In the genomic region with DNA sequence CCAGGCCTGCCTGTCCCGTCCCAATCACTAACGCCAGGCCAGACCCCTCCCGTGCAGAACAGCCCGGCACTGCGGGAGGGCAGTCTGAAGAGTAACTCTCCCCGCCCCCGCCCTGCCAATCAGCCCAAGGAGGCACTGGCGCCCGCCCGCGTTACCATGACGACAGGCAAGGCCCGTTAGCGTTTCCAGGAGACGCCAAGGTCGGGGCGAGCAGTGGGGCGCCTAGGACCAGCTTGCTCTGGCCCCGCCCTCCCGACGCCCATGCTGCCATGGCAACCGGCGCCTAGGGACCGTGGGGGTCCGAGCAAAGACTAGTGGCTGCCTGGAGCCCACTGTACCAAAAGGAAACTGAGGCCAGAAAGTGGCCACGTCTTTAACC, we compare ENCODE assay signal across 8 mouse cellular contexts. TPM values are rescaled to one million over a fixed set of nuclear protein-coding genes. Genes with fewer than 3 reads are reported as not detected.
A peak's percentile ranks its signal among the peaks of the same experiment; 100 is the strongest.
DNase-seq lines count a peak whose midpoint lies in the region; ATAC-seq and TF ChIP-seq lines count a peak whose summit lies in the region.

No protein-coding gene starts in this region.

- peak overlapping the region; percentile 54 for H3K4me2 ChIP-seq in embryonic facial prominence, embryonic 11.5 days (ENCODE audit: low read depth, low read length)
- peak overlapping the region; percentile 65 for H3K4me2 ChIP-seq in heart, embryonic 13.5 days
- H3K4me2 ChIP-seq in kidney, embryonic 15.5 days = peak overlapping the region; percentile 55
- H3K4me2 ChIP-seq in liver, embryonic 12.5 days = peak overlapping the region; percentile 63
- peak overlapping the region; percentile 46 for H3K4me2 ChIP-seq in midbrain, postnatal 0 days (ENCODE audit: low read depth, low read length, poor library complexity, severe bottlenecking)
- H3K4me2 ChIP-seq in stomach, embryonic 16.5 days (ENCODE audit: low read depth, low read length) = peak overlapping the region; percentile 41

- under 1% methylated on average over 26 of the region's 26 CpGs for WGBS in embryonic facial prominence, embryonic 11.5 days
- 2% methylated on average over 26 of the region's 26 CpGs for WGBS in heart, embryonic 13.5 days
- 1% methylated on average over 26 of the region's 26 CpGs for WGBS in kidney, embryonic 15.5 days
- WGBS in liver, embryonic 12.5 days (ENCODE audit: insufficient replicate concordance) = 3% methylated on average over 26 of the region's 26 CpGs
- 1% methylated on average over 25 of the region's 26 CpGs for WGBS in midbrain, postnatal 0 days
- 2% methylated on average over 26 of the region's 26 CpGs for WGBS in stomach, embryonic 16.5 days

- H3K27me3 ChIP-seq in embryonic facial prominence, embryonic 11.5 days (ENCODE audit: control insufficient read depth, insufficient read depth, low read length) = no peaks in the 10 kb centered on the region
- H3K27me3 ChIP-seq in heart, embryonic 13.5 days (replicated peaks) = no peaks in the 10 kb centered on the region; the same call in 1 of the 2 replicates
- no peaks in the 10 kb centered on the region for H3K27me3 ChIP-seq in kidney, embryonic 15.5 days
- H3K27me3 ChIP-seq in liver, embryonic 12.5 days (replicated peaks) = no peaks in the 10 kb centered on the region
- no peaks in the 10 kb centered on the region for H3K27me3 ChIP-seq in midbrain, postnatal 0 days (ENCODE audit: insufficient read depth, low read length)
- no peaks in the 10 kb centered on the region for H3K27me3 ChIP-seq in stomach, embryonic 16.5 days (ENCODE audit: control insufficient read depth, insufficient read depth, low read length)

- peak overlapping the region; percentile 12; the same call in 1 of the 2 replicates for H3K4me3 ChIP-seq in embryonic facial prominence, embryonic 11.5 days (ENCODE audit: low read depth, low read length)
- H3K4me3 ChIP-seq in heart, embryonic 13.5 days = peak overlapping the region; percentile 30
- peak overlapping the region; percentile 18 for H3K4me3 ChIP-seq in kidney, embryonic 15.5 days (replicated peaks)
- peak overlapping the region; percentile 13; the same call in 1 of the 2 replicates for H3K4me3 ChIP-seq in liver, embryonic 12.5 days
- H3K4me3 ChIP-seq in midbrain, postnatal 0 days (ENCODE audit: low read depth, low read length) = peak overlapping the region; percentile 21
- 0 out of 2 replicates have a peak overlapping the region, but pooled peaks have one; percentile 7 for H3K4me3 ChIP-seq in stomach, embryonic 16.5 days (replicated peaks; ENCODE audit: low read length)

- TF ChIP-seq CTCF in midbrain, postnatal 0 days (IDR thresholded peaks at IDR 0.05) = no peak

- H3K4me1 ChIP-seq in embryonic facial prominence, embryonic 11.5 days (ENCODE audit: control insufficient read depth, insufficient read depth, low read length) = peaks cover 16% of the 10 kb centered on the region
- peaks cover 60% of the 10 kb centered on the region for H3K4me1 ChIP-seq in heart, embryonic 13.5 days
- H3K4me1 ChIP-seq in kidney, embryonic 15.5 days = peaks cover 78% of the 10 kb centered on the region
- H3K4me1 ChIP-seq in liver, embryonic 12.5 days = peaks cover 86% of the 10 kb centered on the region
- H3K4me1 ChIP-seq in midbrain, postnatal 0 days (ENCODE audit: insufficient read depth, low read length) = peaks cover 23% of the 10 kb centered on the region; the same call in 1 of the 2 replicates
- peaks cover 48% of the 10 kb centered on the region for H3K4me1 ChIP-seq in stomach, embryonic 16.5 days (ENCODE audit: control insufficient read depth, insufficient read depth, low read length)

- 0 out of 2 replicates have a peak overlapping the region, but pooled peaks have one; percentile 46 for H3K9ac ChIP-seq in embryonic facial prominence, embryonic 11.5 days (replicated peaks; ENCODE audit: low read length)
- H3K9ac ChIP-seq in heart, embryonic 13.5 days = peak overlapping the region; percentile 64
- H3K9ac ChIP-seq in kidney, embryonic 15.5 days = no peak overlapping the region
- H3K9ac ChIP-seq in liver, embryonic 12.5 days = peak overlapping the region; percentile 45; the same call in 1 of the 2 replicates
- H3K9ac ChIP-seq in midbrain, postnatal 0 days (replicated peaks; ENCODE audit: low read length, poor library complexity, severe bottlenecking) = 0 out of 2 replicates have a peak overlapping the region, but pooled peaks have one; percentile 25
- H3K9ac ChIP-seq in stomach, embryonic 16.5 days (ENCODE audit: low read length) = peak overlapping the region; percentile 28; the same call in 1 of the 2 replicates

- peak; percentile 85 for DNase-seq in CD4-positive helper T cell, adult 2 months (ENCODE audit: low read depth, low spot score)
- DNase-seq in adrenal gland, postnatal 14 days = peak; percentile 96
- peak; percentile 96 for DNase-seq in embryonic facial prominence, embryonic 11.5 days (ENCODE audit: low spot score)
- peak; percentile 94 for DNase-seq in midbrain, postnatal 0 days (ENCODE audit: low spot score)

- H3K36me3 ChIP-seq in embryonic facial prominence, embryonic 11.5 days (replicated peaks; ENCODE audit: control insufficient read depth, insufficient read depth, low read depth, low read length) = peaks cover 4% of the 10 kb centered on the region
- peaks cover 43% of the 10 kb centered on the region for H3K36me3 ChIP-seq in heart, embryonic 13.5 days
- H3K36me3 ChIP-seq in kidney, embryonic 15.5 days = peaks cover 36% of the 10 kb centered on the region
- peaks cover 73% of the 10 kb centered on the region for H3K36me3 ChIP-seq in liver, embryonic 12.5 days
- H3K36me3 ChIP-seq in midbrain, postnatal 0 days (ENCODE audit: insufficient read depth, low read length) = peaks cover 13% of the 10 kb centered on the region
- H3K36me3 ChIP-seq in stomach, embryonic 16.5 days (ENCODE audit: control insufficient read depth, insufficient read depth, low read length) = peaks cover 12% of the 10 kb centered on the region

- peak overlapping the region; percentile 65 for H3K27ac ChIP-seq in embryonic facial prominence, embryonic 11.5 days (replicated peaks; ENCODE audit: low read depth, low read length)
- peak overlapping the region; percentile 71 for H3K27ac ChIP-seq in heart, embryonic 13.5 days (replicated peaks)
- H3K27ac ChIP-seq in kidney, embryonic 15.5 days = peak overlapping the region; percentile 86
- H3K27ac ChIP-seq in liver, embryonic 12.5 days = peak overlapping the region; percentile 62
- peak overlapping the region; percentile 63 for H3K27ac ChIP-seq in midbrain, postnatal 0 days (ENCODE audit: low read depth, low read length)
- peak overlapping the region; percentile 51; the same call in 1 of the 2 replicates for H3K27ac ChIP-seq in stomach, embryonic 16.5 days (ENCODE audit: low read length)

- peak; percentile 21 for ATAC-seq in embryonic facial prominence, embryonic 11.5 days (replicated peaks; ENCODE audit: insufficient number of reproducible peaks, low FRiP score, low TSS enrichment, low read depth)
- no peak; the same call in 1 of the 2 replicates for ATAC-seq in heart, embryonic 13.5 days (ENCODE audit: extremely low read depth, insufficient number of reproducible peaks, low FRiP score, low TSS enrichment)
- peak; percentile 34 for ATAC-seq in kidney, embryonic 15.5 days (replicated peaks; ENCODE audit: low FRiP score)
- ATAC-seq in liver, embryonic 12.5 days = peak; percentile 78
- ATAC-seq in midbrain, postnatal 0 days (ENCODE audit: low FRiP score) = peak; percentile 44
- peak; percentile 16; the same call in 1 of the 2 replicates for ATAC-seq in stomach, embryonic 16.5 days (ENCODE audit: insufficient read depth, low FRiP score)

- no peaks in the 10 kb centered on the region for H3K9me3 ChIP-seq in embryonic facial prominence, embryonic 11.5 days (replicated peaks; ENCODE audit: control insufficient read depth, low read length)
- H3K9me3 ChIP-seq in heart, embryonic 13.5 days = no peaks in the 10 kb centered on the region
- no peaks in the 10 kb centered on the region for H3K9me3 ChIP-seq in kidney, embryonic 15.5 days (replicated peaks)
- no peaks in the 10 kb centered on the region for H3K9me3 ChIP-seq in liver, embryonic 12.5 days (replicated peaks)
- no peaks in the 10 kb centered on the region for H3K9me3 ChIP-seq in midbrain, postnatal 0 days (ENCODE audit: low read length)
- 0 out of 2 replicates have a peak, but pooled peaks cover 4% of the 10 kb centered on the region for H3K9me3 ChIP-seq in stomach, embryonic 16.5 days (replicated peaks; ENCODE audit: control insufficient read depth, low read length)

RNA-seq across cellular contexts. Expression of gene Isyna1, which starts 7.1 kb away (rescaled TPM):
- 77.2 and 84.7 TPM in 2 replicates for total RNA-seq in adrenal gland, postnatal 14 days (2021)
- 79.0 and 87.9 TPM in 2 replicates for polyA plus RNA-seq in embryonic facial prominence, embryonic 11.5 days (2014; fragmentation: Nextera tagmentation; extraction: Ambion mirVana)
- 135 and 145 TPM in 2 replicates for polyA plus RNA-seq in heart, embryonic 13.5 days (2015; fragmentation: Nextera tagmentation; extraction: Ambion mirVana)
- polyA plus RNA-seq in kidney, embryonic 15.5 days (2015; fragmentation: Nextera tagmentation; extraction: Ambion mirVana) = 180 and 198 TPM in 2 replicates
- polyA plus RNA-seq in liver, embryonic 12.5 days (2016; fragmentation: Nextera tagmentation; extraction: Ambion mirVana) = 114 and 115 TPM in 2 replicates
- 176 and 180 TPM in 2 replicates for total RNA-seq in midbrain, postnatal 0 days (2014; rRNA removed)
- 140 and 146 TPM in 2 replicates for polyA plus RNA-seq in midbrain, postnatal 0 days (2015; fragmentation: Nextera tagmentation; extraction: Ambion mirVana)
- polyA plus RNA-seq in stomach, embryonic 16.5 days (2015; fragmentation: Nextera tagmentation; extraction: Ambion mirVana) = 104 and 111 TPM in 2 replicates

RNA-seq across cellular contexts. Expression of gene Ssbp4, which starts 7.4 kb away (rescaled TPM):
- 84.4 and 102 TPM in 2 replicates for total RNA-seq in adrenal gland, postnatal 14 days (2021)
- polyA plus RNA-seq in embryonic facial prominence, embryonic 11.5 days (2014; fragmentation: Nextera tagmentation; extraction: Ambion mirVana) = 108 and 123 TPM in 2 replicates
- polyA plus RNA-seq in heart, embryonic 13.5 days (2015; fragmentation: Nextera tagmentation; extraction: Ambion mirVana) = 63.3 and 70.9 TPM in 2 replicates
- polyA plus RNA-seq in kidney, embryonic 15.5 days (2015; fragmentation: Nextera tagmentation; extraction: Ambion mirVana) = 135 and 145 TPM in 2 replicates
- polyA plus RNA-seq in liver, embryonic 12.5 days (2016; fragmentation: Nextera tagmentation; extraction: Ambion mirVana) = 96.4 and 98.0 TPM in 2 replicates
- 279 and 392 TPM in 2 replicates for total RNA-seq in midbrain, postnatal 0 days (2014; rRNA removed)
- 230 and 247 TPM in 2 replicates for polyA plus RNA-seq in midbrain, postnatal 0 days (2015; fragmentation: Nextera tagmentation; extraction: Ambion mirVana)
- polyA plus RNA-seq in stomach, embryonic 16.5 days (2015; fragmentation: Nextera tagmentation; extraction: Ambion mirVana) = 65.2 and 68.3 TPM in 2 replicates

RNA-seq across cellular contexts. Expression of gene Lrrc25, which starts 14.7 kb away (rescaled TPM):
- 1.6 and 2.0 TPM in 2 replicates for total RNA-seq in adrenal gland, postnatal 14 days (2021)
- polyA plus RNA-seq in embryonic facial prominence, embryonic 11.5 days (2014; fragmentation: Nextera tagmentation; extraction: Ambion mirVana) = 0.32 and 0.98 TPM in 2 replicates
- polyA plus RNA-seq in heart, embryonic 13.5 days (2015; fragmentation: Nextera tagmentation; extraction: Ambion mirVana) = 1.5 and 2.7 TPM in 2 replicates
- polyA plus RNA-seq in kidney, embryonic 15.5 days (2015; fragmentation: Nextera tagmentation; extraction: Ambion mirVana) = 2.5 TPM in 2 replicates
- 4.1 and 4.6 TPM in 2 replicates for polyA plus RNA-seq in liver, embryonic 12.5 days (2016; fragmentation: Nextera tagmentation; extraction: Ambion mirVana)
- 1.8 and 2.2 TPM in 2 replicates for total RNA-seq in midbrain, postnatal 0 days (2014; rRNA removed)
- polyA plus RNA-seq in midbrain, postnatal 0 days (2015; fragmentation: Nextera tagmentation; extraction: Ambion mirVana) = 0.74 and 1.4 TPM in 2 replicates
- polyA plus RNA-seq in stomach, embryonic 16.5 days (2015; fragmentation: Nextera tagmentation; extraction: Ambion mirVana) = 2.9 and 3.0 TPM in 2 replicates

RNA-seq across cellular contexts. Expression of gene Gdf15, which starts 31.0 kb away (rescaled TPM):
- 0.79 and 1.0 TPM in 2 replicates for total RNA-seq in adrenal gland, postnatal 14 days (2021)
- 0.20 TPM in 1 of 2 replicates, not detected in the other for polyA plus RNA-seq in embryonic facial prominence, embryonic 11.5 days (2014; fragmentation: Nextera tagmentation; extraction: Ambion mirVana)
- polyA plus RNA-seq in heart, embryonic 13.5 days (2015; fragmentation: Nextera tagmentation; extraction: Ambion mirVana) = 0.86 and 1.2 TPM in 2 replicates
- 0.46 and 0.77 TPM in 2 replicates for polyA plus RNA-seq in kidney, embryonic 15.5 days (2015; fragmentation: Nextera tagmentation; extraction: Ambion mirVana)
- polyA plus RNA-seq in liver, embryonic 12.5 days (2016; fragmentation: Nextera tagmentation; extraction: Ambion mirVana) = 4.4 and 4.9 TPM in 2 replicates
- total RNA-seq in midbrain, postnatal 0 days (2014; rRNA removed) = 0.22 and 1.8 TPM in 2 replicates
- 0.26 and 0.32 TPM in 2 replicates for polyA plus RNA-seq in midbrain, postnatal 0 days (2015; fragmentation: Nextera tagmentation; extraction: Ambion mirVana)
- polyA plus RNA-seq in stomach, embryonic 16.5 days (2015; fragmentation: Nextera tagmentation; extraction: Ambion mirVana) = 0.57 and 0.60 TPM in 2 replicates

RNA-seq across cellular contexts. Expression of gene Pgpep1, which starts 58.9 kb away (rescaled TPM):
- total RNA-seq in adrenal gland, postnatal 14 days (2021) = 73.1 and 86.5 TPM in 2 replicates
- 59.8 and 71.3 TPM in 2 replicates for polyA plus RNA-seq in embryonic facial prominence, embryonic 11.5 days (2014; fragmentation: Nextera tagmentation; extraction: Ambion mirVana)
- 33.7 and 37.3 TPM in 2 replicates for polyA plus RNA-seq in heart, embryonic 13.5 days (2015; fragmentation: Nextera tagmentation; extraction: Ambion mirVana)
- polyA plus RNA-seq in kidney, embryonic 15.5 days (2015; fragmentation: Nextera tagmentation; extraction: Ambion mirVana) = 65.5 and 75.3 TPM in 2 replicates
- 19.6 and 24.2 TPM in 2 replicates for polyA plus RNA-seq in liver, embryonic 12.5 days (2016; fragmentation: Nextera tagmentation; extraction: Ambion mirVana)
- total RNA-seq in midbrain, postnatal 0 days (2014; rRNA removed) = 40.2 and 60.6 TPM in 2 replicates
- 37.6 and 50.6 TPM in 2 replicates for polyA plus RNA-seq in midbrain, postnatal 0 days (2015; fragmentation: Nextera tagmentation; extraction: Ambion mirVana)
- polyA plus RNA-seq in stomach, embryonic 16.5 days (2015; fragmentation: Nextera tagmentation; extraction: Ambion mirVana) = 47.4 and 57.5 TPM in 2 replicates
